Mouse (Mus musculus) myocyte (in vitro differentiated cells): Measurements from ENCODE around the gene Krtcap3. TPM values are rescaled to one million over a fixed set of nuclear protein-coding genes. Genes with fewer than 3 reads are reported as not detected.
A peak's percentile ranks its signal among the peaks of the same experiment; 100 is the strongest.

Experiments
- H3K27me3 ChIP-seq: one replicate; pipeline ENCODE4 v1.6.1; 2011; ENCODE audit not compliant: control insufficient read depth, insufficient read depth, insufficient read length
- H3K36me3 ChIP-seq: one replicate; pipeline ENCODE4 v1.6.1; 2011; ENCODE audit not compliant: control insufficient read depth, insufficient read depth
- H3K4me2 ChIP-seq: one replicate; pipeline ENCODE4 v1.6.1; 2011; ENCODE audit warnings: low read depth, control low read depth
- H3K4me3 ChIP-seq: one replicate; pipeline ENCODE4 v1.5.1; 2011; ENCODE audit warnings: mild to moderate bottlenecking, control low read depth, moderate library complexity
- H3K79me2 ChIP-seq: one replicate; pipeline ENCODE4 v1.6.1; 2011; ENCODE audit not compliant: control insufficient read depth, insufficient read depth
- H3ac ChIP-seq: one replicate; pipeline ENCODE4 v1.6.1; 2011; ENCODE audit not compliant: control insufficient read depth, insufficient read length
- CEBPB ChIP-seq: IDR thresholded peaks from 2 replicates; pipeline ENCODE4 v1.6.1; 2011; ENCODE audit warnings: mild to moderate bottlenecking, moderate library complexity; ENCODE audit not compliant: poor library complexity, insufficient read depth, severe bottlenecking
- E2F4 ChIP-seq: IDR thresholded peaks from one replicate; pipeline ENCODE4 v1.6.1; 2011; ENCODE audit warnings: mild to moderate bottlenecking, control low read depth, moderate library complexity; ENCODE audit not compliant: insufficient read depth
- MAX ChIP-seq: IDR thresholded peaks from one replicate; pipeline ENCODE4 v1.6.1; 2011; ENCODE audit warnings: low read depth, mild to moderate bottlenecking, control low read depth
- MYOD1 ChIP-seq, 3 experiments: IDR thresholded peaks; one replicate each; pipeline ENCODE4 v1.6.1; 2011; ENCODE audit warnings: control low read depth in 2 of 3, low read depth in 2 of 3, mild to moderate bottlenecking in 2 of 3, moderate library complexity in 1 of 3; ENCODE audit not compliant: insufficient read length in 2 of 3, control insufficient read depth in 1 of 3
- MYOG ChIP-seq, 3 experiments: IDR thresholded peaks; one replicate each; pipeline ENCODE4 v1.6.1; 2011; ENCODE audit warnings: control low read depth in 2 of 3, low read depth in 2 of 3, mild to moderate bottlenecking in 2 of 3; ENCODE audit not compliant: insufficient read length in 2 of 3, control insufficient read depth in 1 of 3, insufficient read depth in 1 of 3
- POLR2A ChIP-seq: IDR thresholded peaks from one replicate; pipeline ENCODE4 v1.6.1; 2011; ENCODE audit warnings: low read depth, mild to moderate bottlenecking, control low read depth, moderate library complexity; ENCODE audit not compliant: insufficient read length
- POLR2AphosphoS2 ChIP-seq: IDR thresholded peaks from one replicate; pipeline ENCODE4 v1.6.1; 2011; ENCODE audit warnings: low read depth, control low read depth; ENCODE audit not compliant: insufficient read length
- REST ChIP-seq: IDR thresholded peaks from one replicate; pipeline ENCODE4 v1.6.1; 2011; ENCODE audit warnings: mild to moderate bottlenecking, control low read depth, moderate library complexity; ENCODE audit not compliant: insufficient read depth, insufficient read length
- SRF ChIP-seq: IDR thresholded peaks from one replicate; pipeline ENCODE4 v1.6.1; 2011; ENCODE audit warnings: low read depth; ENCODE audit not compliant: control insufficient read depth, insufficient read length
- TCF12 ChIP-seq: IDR thresholded peaks from one replicate; pipeline ENCODE4 v1.6.1; 2011; ENCODE audit warnings: mild to moderate bottlenecking, control low read depth; ENCODE audit not compliant: poor library complexity, insufficient read depth, severe bottlenecking
- TCF3 ChIP-seq: IDR thresholded peaks from one replicate; pipeline ENCODE4 v1.6.1; 2011; ENCODE audit warnings: low read depth, control low read depth; ENCODE audit not compliant: insufficient read length
- USF1 ChIP-seq: IDR thresholded peaks from one replicate; pipeline ENCODE4 v1.6.1; 2011; ENCODE audit warnings: low read depth, mild to moderate bottlenecking, control low read depth, moderate library complexity
- polyA plus RNA-seq: library from polyadenylated mRNA; unstranded; fragments of >200 nt; fragmentation: generic; extraction: Trizol; gene quantifications from one replicate; pipeline ENCODE4 v1.2.1, GENCODE M21; 2012; ENCODE audit warnings: missing spikeins

The Krtcap3 gene
- polyA plus RNA-seq, 1 experiment: 2.1 TPM

- Histone ChIP-seq H3K4me2 (no peak overlapping the region), H3K4me3 (no peak overlapping the region), H3K36me3 (peaks cover 5% of the 10 kb centered on the region), H3K27me3 (no peaks in the 10 kb centered on the region), H3K79me2 (no peaks in the 10 kb centered on the region), H3ac (no peak overlapping the region)
- TF ChIP-seq MYOG (IDR thresholded peaks at IDR 0.05; ENCODE audit: control insufficient read depth in 1 of 3, insufficient read depth in 1 of 3, insufficient read length in 2 of 3, low read depth in 2 of 3) (no peak), CEBPB (no peak), E2F4 (no peak), POLR2AphosphoS2 (no peak), TCF12 (no peak), REST (no peak), MYOD1 (IDR thresholded peaks at IDR 0.05; ENCODE audit: control insufficient read depth in 1 of 3, insufficient read length in 2 of 3, low read depth in 2 of 3) (no peak), TCF3 (no peak)
These were observed 4.5 kb downstream of the Krtcap3 start for GRCm38 (mm10) chr5:31255971-31256370.

- peak; percentile 18 for TF ChIP-seq POLR2AphosphoS2
- TF ChIP-seq MAX: no peak
These were observed 6.1 kb downstream of the Krtcap3 start for GRCm38 (mm10) chr5:31257616-31258015.

GRCm38 (mm10) chr5:31266101-31266500, 14.6 kb downstream of the Krtcap3 start:
- TF ChIP-seq CEBPB (no peak), E2F4 (no peak), TCF12 (no peak), SRF (no peak), MYOD1 (IDR thresholded peaks at IDR 0.05; ENCODE audit: control insufficient read depth in 1 of 3, insufficient read length in 2 of 3, low read depth in 2 of 3) (no peak), TCF3 (no peak), POLR2AphosphoS2 (no peak), MYOG (IDR thresholded peaks at IDR 0.05; ENCODE audit: control insufficient read depth in 1 of 3, insufficient read depth in 1 of 3, insufficient read length in 2 of 3, low read depth in 2 of 3) (no peak), POLR2A (no peak), REST (no peak), MAX (no peak), USF1 (no peak)
- Histone ChIP-seq H3K79me2 (no peaks in the 10 kb centered on the region), H3K4me2 (no peak overlapping the region), H3ac (no peak overlapping the region), H3K27me3 (no peaks in the 10 kb centered on the region), H3K36me3 (peaks cover 12% of the 10 kb centered on the region), H3K4me3 (no peak overlapping the region)

More at GRCm38 (mm10) chr5:31257616-31258015, 6.1 kb downstream of the Krtcap3 start:
- Histone ChIP-seq H3K27me3 (no peaks in the 10 kb centered on the region), H3K36me3 (peaks cover under 1% of the 10 kb centered on the region), H3K4me3 (no peak overlapping the region), H3ac (no peak overlapping the region), H3K79me2 (no peaks in the 10 kb centered on the region), H3K4me2 (no peak overlapping the region)

GRCm38 (mm10) chr5:31267686-31268085, 16.2 kb downstream of the Krtcap3 start:
- H3K4me3 ChIP-seq: no peak overlapping the region
- H3ac ChIP-seq: no peak overlapping the region
- H3K27me3 ChIP-seq: no peaks in the 10 kb centered on the region
- TF ChIP-seq REST: no peak
- TF ChIP-seq MAX: no peak
- TF ChIP-seq TCF12: no peak
- TF ChIP-seq MYOG (IDR thresholded peaks at IDR 0.05; ENCODE audit: control insufficient read depth in 1 of 3, insufficient read depth in 1 of 3, insufficient read length in 2 of 3, low read depth in 2 of 3): no peak
- no peak for TF ChIP-seq SRF
- TF ChIP-seq POLR2AphosphoS2: no peak
- no peak for TF ChIP-seq TCF3
- no peak for TF ChIP-seq MYOD1 (IDR thresholded peaks at IDR 0.05; ENCODE audit: control insufficient read depth in 1 of 3, insufficient read length in 2 of 3, low read depth in 2 of 3)
- no peak for TF ChIP-seq E2F4
- no peak for TF ChIP-seq POLR2A
- TF ChIP-seq USF1: no peak
- H3K4me2 ChIP-seq: no peak overlapping the region
- no peaks in the 10 kb centered on the region for H3K79me2 ChIP-seq
- peaks cover 12% of the 10 kb centered on the region for H3K36me3 ChIP-seq

- Histone ChIP-seq H3K4me3 (no peak overlapping the region), H3K4me2 (no peak overlapping the region), H3ac (no peak overlapping the region), H3K36me3 (peaks cover 8% of the 10 kb centered on the region), H3K27me3 (no peaks in the 10 kb centered on the region), H3K79me2 (no peaks in the 10 kb centered on the region)
- TF ChIP-seq POLR2AphosphoS2: no peak
- TF ChIP-seq TCF12: no peak
- TF ChIP-seq TCF3: no peak
- no peak for TF ChIP-seq REST
- no peak for TF ChIP-seq MYOG (IDR thresholded peaks at IDR 0.05; ENCODE audit: control insufficient read depth in 1 of 3, insufficient read depth in 1 of 3, insufficient read length in 2 of 3, low read depth in 2 of 3)
- TF ChIP-seq MAX: no peak
- no peak for TF ChIP-seq CEBPB
- TF ChIP-seq MYOD1 (IDR thresholded peaks at IDR 0.05; ENCODE audit: control insufficient read depth in 1 of 3, insufficient read length in 2 of 3, low read depth in 2 of 3): no peak
These were observed 21.5 kb downstream of the Krtcap3 start for GRCm38 (mm10) chr5:31273018-31273417.
